Mouse (Mus musculus) intestine, embryonic 15.5 days (tissue): Measurements from ENCODE around the gene Mrps2. TPM values are rescaled to one million over a fixed set of nuclear protein-coding genes. Genes with fewer than 3 reads are reported as not detected.
"Not testable (repeated sequence)": the region's sequence is repeated elsewhere in the genome, so short reads cannot be mapped to it uniquely, and the experiment has no call there.

ENCODE experiments used
- ATAC-seq: fragments of 200-750 bp; cut with Nextera tagmentation; 2 replicates; pipeline ENCODE4 v1.8.0; 2017; ENCODE audit warnings: moderate TSS enrichment, moderate library complexity
- H3K27ac ChIP-seq: fragments of 300-500 bp; sonication (generic); 2 replicates; pipeline ENCODE4 v1.5.1; 2015; ENCODE audit warnings: mild to moderate bottlenecking, inconsistent platforms
- H3K27me3 ChIP-seq: fragments of 300-500 bp; sonication (generic); replicated peaks from 2 replicates; pipeline ENCODE4 v1.6.1; 2015; ENCODE audit warnings: inconsistent platforms
- H3K36me3 ChIP-seq: fragments of 300-500 bp; sonication (generic); 2 replicates; pipeline ENCODE4 v1.6.1; 2015; ENCODE audit warnings: inconsistent platforms
- H3K4me1 ChIP-seq: fragments of 300-500 bp; sonication (generic); replicated peaks from 2 replicates; pipeline ENCODE4 v1.6.1; 2015; ENCODE audit warnings: inconsistent platforms
- H3K4me2 ChIP-seq: fragments of 300-500 bp; sonication (generic); replicated peaks from 2 replicates; pipeline ENCODE4 v1.6.1; 2015; ENCODE audit warnings: mild to moderate bottlenecking, inconsistent platforms
- H3K4me3 ChIP-seq: fragments of 300-500 bp; sonication (generic); replicated peaks from 2 replicates; pipeline ENCODE4 v1.5.1; 2015; ENCODE audit warnings: inconsistent platforms
- H3K9ac ChIP-seq: fragments of 300-500 bp; sonication (generic); 2 replicates; pipeline ENCODE4 v1.6.1; 2015; ENCODE audit warnings: inconsistent platforms
- H3K9me3 ChIP-seq: fragments of 300-500 bp; sonication (generic); 2 replicates; pipeline ENCODE4 v1.6.1; 2016; ENCODE audit warnings: inconsistent platforms
- WGBS: fragments of 180-500 bp; shearing (Covaris S2); methylation state at CpG from one replicate; pipeline ENCODE4 v1.1.7; 2015; 5-methylcytosine and 5-hydroxymethylcytosine counted together
- polyA plus RNA-seq: library from polyadenylated mRNA; unstranded; fragments of >200 nt; fragmentation: Nextera tagmentation; extraction: Ambion mirVana; gene quantifications from 2 replicates; pipeline ENCODE4 v1.2.1, GENCODE M21; 2015

Gene Mrps2
- polyA plus RNA-seq, 1 experiment from 2014 or later, result 66.0 TPM

GRCm38 (mm10) chr2:28506291-28506690 is 38.4 kb downstream of the Mrps2 start:
- Histone ChIP-seq H3K4me1 (no peaks in the 10 kb centered on the region), H3K9ac (no peak overlapping the region), H3K36me3 (no peaks in the 10 kb centered on the region), H3K4me2 (no peak overlapping the region), H3K27ac (no peak overlapping the region), H3K9me3 (no peaks in the 10 kb centered on the region), H3K27me3 (no peaks in the 10 kb centered on the region), H3K4me3 (no peak overlapping the region)
- 83% methylated on average over 6 of the region's 6 CpGs for WGBS
- ATAC-seq, result no peak

GRCm38 (mm10) chr2:28511600-28511999 is 43.7 kb downstream of the Mrps2 start:
- H3K27me3 ChIP-seq, H3K27ac ChIP-seq, H3K4me2 ChIP-seq, H3K36me3 ChIP-seq, H3K4me3 ChIP-seq, ATAC-seq, H3K4me1 ChIP-seq, H3K9me3 ChIP-seq, H3K9ac ChIP-seq: not testable (repeated sequence)
- WGBS, result 53% methylated on average over 5 of the region's 5 CpGs

- Histone ChIP-seq H3K27me3 (no peaks in the 10 kb centered on the region), H3K9me3 (no peaks in the 10 kb centered on the region), H3K27ac (peak within 1 kb of the TSS; percentile 78), H3K4me2 (peak within 1 kb of the TSS; percentile 98), H3K4me1 (peaks cover 17% of the 10 kb centered on the region), H3K36me3 (no peaks in the 10 kb centered on the region), H3K9ac (peak within 1 kb of the TSS; percentile 81), H3K4me3 (peak within 1 kb of the TSS; percentile 78)
- peak; percentile 86 for ATAC-seq
- WGBS, result under 1% methylated on average over 68 of the region's 71 CpGs
Measured at GRCm38 (mm10) chr2:28512798-28513401, 45.0 kb downstream of the Mrps2 start, which contains the start of gene Ralgds. Ralgds (plus strand) TSS chr2:28513125.

GRCm38 (mm10) chr2:28513431-28514370 is 45.8 kb downstream of the Mrps2 start:
- peak overlapping the region; percentile 78 for H3K27ac ChIP-seq
- WGBS, result 4% methylated on average over 47 of the region's 47 CpGs
- ATAC-seq, result peak; percentile 61
- no peaks in the 10 kb centered on the region for H3K36me3 ChIP-seq
- H3K4me2 ChIP-seq, result peak overlapping the region; percentile 98
- no peaks in the 10 kb centered on the region for H3K9me3 ChIP-seq
- no peaks in the 10 kb centered on the region for H3K27me3 ChIP-seq
- peak overlapping the region; percentile 78 for H3K4me3 ChIP-seq
- H3K4me1 ChIP-seq, result peaks cover 21% of the 10 kb centered on the region
- H3K9ac ChIP-seq, result peak overlapping the region; percentile 81

GRCm38 (mm10) chr2:28514489-28514888 is 46.6 kb downstream of the Mrps2 start:
- Histone ChIP-seq H3K4me2 (peak overlapping the region; percentile 98), H3K36me3 (no peaks in the 10 kb centered on the region), H3K4me3 (peak overlapping the region; percentile 78; the same call in 1 of the 2 replicates), H3K9me3 (no peaks in the 10 kb centered on the region), H3K27ac (no peak overlapping the region), H3K4me1 (peaks cover 21% of the 10 kb centered on the region), H3K9ac (peak overlapping the region; percentile 81; the same call in 1 of the 2 replicates), H3K27me3 (no peaks in the 10 kb centered on the region)
- no peak for ATAC-seq
- WGBS, result 26% methylated on average over 5 of the region's 5 CpGs

- H3K4me2 ChIP-seq, result no peak overlapping the region
- 36% methylated on average over 5 of the region's 5 CpGs for WGBS
- no peak overlapping the region for H3K9ac ChIP-seq
- no peak overlapping the region for H3K4me3 ChIP-seq
- H3K4me1 ChIP-seq, result peaks cover 24% of the 10 kb centered on the region
- peak overlapping the region; percentile 13; the same call in 1 of the 2 replicates for H3K27ac ChIP-seq
- H3K36me3 ChIP-seq, result no peaks in the 10 kb centered on the region
- peak; percentile 37 for ATAC-seq
- no peaks in the 10 kb centered on the region for H3K9me3 ChIP-seq
- H3K27me3 ChIP-seq, result no peaks in the 10 kb centered on the region
Measured at GRCm38 (mm10) chr2:28517206-28517909, 49.5 kb downstream of the Mrps2 start.

GRCm38 (mm10) chr2:28518231-28518630 is 50.4 kb downstream of the Mrps2 start:
- H3K9ac ChIP-seq, result no peak overlapping the region
- no peak for ATAC-seq
- WGBS, result 37% methylated on average over 2 of the region's 2 CpGs
- H3K4me2 ChIP-seq, result no peak overlapping the region
- peaks cover 24% of the 10 kb centered on the region for H3K4me1 ChIP-seq
- H3K4me3 ChIP-seq, result no peak overlapping the region
- no peak overlapping the region for H3K27ac ChIP-seq
- no peaks in the 10 kb centered on the region for H3K9me3 ChIP-seq
- H3K27me3 ChIP-seq, result no peaks in the 10 kb centered on the region
- H3K36me3 ChIP-seq, result no peaks in the 10 kb centered on the region

GRCm38 (mm10) chr2:28520581-28520980 is 52.7 kb downstream of the Mrps2 start:
- Histone ChIP-seq H3K4me3 (no peak overlapping the region), H3K4me1 (peaks cover 36% of the 10 kb centered on the region), H3K36me3 (no peaks in the 10 kb centered on the region), H3K4me2 (no peak overlapping the region), H3K27me3 (no peaks in the 10 kb centered on the region), H3K9me3 (no peaks in the 10 kb centered on the region), H3K9ac (no peak overlapping the region), H3K27ac (no peak overlapping the region)
- 89% methylated on average over 5 of the region's 5 CpGs for WGBS
- no peak for ATAC-seq

Other genes starting within 250 kb of the Mrps2 start
- gene Ppp1r26, start 21.3 kb upstream of the Mrps2 start, polyA plus RNA-seq, result 2.7 and 2.8 TPM in 2 replicates
- gene 1700007K13Rik, start 1.7 kb upstream of the Mrps2 start, polyA plus RNA-seq, result not detected in 2 replicates
- 3.7 and 4.0 TPM in 2 replicates for gene Gbgt1, start 28.8 kb downstream of the Mrps2 start, polyA plus RNA-seq
- 11.8 and 11.9 TPM in 2 replicates for gene Gm10134, start 38.0 kb downstream of the Mrps2 start, polyA plus RNA-seq
- gene Ralgds, start 45.1 kb downstream of the Mrps2 start, polyA plus RNA-seq, result 27.9 and 28.3 TPM in 2 replicates
- gene Cel, start 95.3 kb downstream of the Mrps2 start, polyA plus RNA-seq, result 159 and 428 TPM in 2 replicates
- gene Gtf3c5, start 115.7 kb downstream of the Mrps2 start, polyA plus RNA-seq, result 31.8 and 33.8 TPM in 2 replicates
- 1.1 and 1.5 TPM in 2 replicates for gene Gfi1b, start 153.9 kb downstream of the Mrps2 start, polyA plus RNA-seq
- gene Tsc1, start 173.2 kb downstream of the Mrps2 start, polyA plus RNA-seq, result 16.2 and 16.6 TPM in 2 replicates
- 1.0 and 1.2 TPM in 2 replicates for gene Spaca9, start 231.7 kb downstream of the Mrps2 start, polyA plus RNA-seq
- 0.44 and 0.48 TPM in 2 replicates for gene Ak8, start 232.1 kb downstream of the Mrps2 start, polyA plus RNA-seq